Mouse (Mus musculus): ENCODE data around the gene H2afy. TPM values are rescaled to one million over a fixed set of nuclear protein-coding genes. Genes with fewer than 3 reads are reported as not detected.

The H2afy gene
- total RNA-seq, 2 experiments from 2014 or later: 115 to 121 TPM

GRCm38 (mm10) chr13:56024410-56025026 lies 111.6 kb downstream of the H2afy start:
- no peak for DNase-seq (ENCODE audit: low spot score in 2 of 2)

Other genes with a start within 250 kb of the H2afy start
- gene Tifab, start 42.5 kb upstream of the H2afy start, total RNA-seq (2021): 1 to 10 TPM; 1.3 TPM
- gene Neurog1, start 115.8 kb upstream of the H2afy start, total RNA-seq (2021): under 1 TPM; 0.17 to 0.58 TPM
- 100 to 1,000 TPM; 144 to 150 TPM for gene Cxcl14, start 160.2 kb upstream of the H2afy start, total RNA-seq (2021)